Mouse (Mus musculus): ENCODE measurements at regions not wholly inside any gene's neighbourhood (a gene's known extent, or its start where the extent isn't known, plus 50 kb on each side); places are given as distances from the start of the nearest gene placed in this dataset.

- ATAC-seq (replicated peaks; ENCODE audit: low read depth, poor library complexity, severe bottlenecking): no peak
Measured at GRCm38 (mm10) chr3:137728689-137729088, 57.4 kb downstream of the Gm21962 start.

GRCm38 (mm10) chr3:137729421-137729820 lies 58.1 kb downstream of the Gm21962 start:
- no peak for ATAC-seq (replicated peaks; ENCODE audit: low read depth, poor library complexity, severe bottlenecking)

- no peak for ATAC-seq (replicated peaks; ENCODE audit: low read depth, poor library complexity, severe bottlenecking)
Measured at GRCm38 (mm10) chr3:137737222-137737800, 66.0 kb downstream of the Gm21962 start.

DNA sequence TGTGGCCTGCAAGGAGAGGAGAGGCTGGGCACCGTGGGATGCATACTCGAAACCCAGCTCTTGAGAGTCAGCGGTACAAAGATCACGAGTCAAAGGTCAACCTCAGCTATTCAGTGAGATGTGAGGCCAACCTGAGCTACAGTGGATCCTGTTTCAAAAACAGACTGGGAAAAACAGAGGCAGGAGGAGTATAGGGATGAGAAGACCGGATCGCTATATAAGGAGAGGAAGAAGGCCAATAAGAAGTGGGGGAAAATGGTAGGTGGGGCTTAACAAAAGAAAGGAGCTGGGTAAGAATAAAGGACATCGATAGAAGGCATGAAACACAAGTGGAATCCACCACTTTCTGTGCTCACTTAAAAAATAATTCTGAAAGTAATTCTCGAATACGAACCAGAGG lies 70.2 kb downstream of the Gm21962 start:
- ATAC-seq (replicated peaks; ENCODE audit: low read depth, poor library complexity, severe bottlenecking): no peak

DNA sequence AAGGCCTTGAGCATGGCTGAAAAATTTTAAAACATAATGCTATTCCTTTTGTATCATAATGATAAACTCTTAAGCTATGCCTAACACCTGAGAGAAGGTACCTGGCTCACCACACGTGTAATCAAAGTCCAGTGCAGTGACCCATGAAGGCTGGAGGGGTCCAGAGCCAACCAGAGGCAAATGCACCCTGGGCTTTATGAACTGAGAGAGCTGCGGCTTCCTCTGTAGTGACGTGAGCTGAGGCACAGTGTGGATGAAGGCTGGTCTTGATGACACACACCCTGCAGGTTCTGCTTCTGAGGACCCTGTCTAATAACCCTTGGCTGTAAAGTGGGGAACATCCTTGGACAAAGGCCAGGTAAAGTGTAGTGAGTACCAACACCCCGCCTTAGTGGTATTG lies 70.8 kb downstream of the Gm21962 start:
- ATAC-seq (replicated peaks; ENCODE audit: low read depth, poor library complexity, severe bottlenecking): no peak

- ATAC-seq (replicated peaks; ENCODE audit: low read depth, poor library complexity, severe bottlenecking): no peak
Measured at GRCm38 (mm10) chr3:137751732-137752260, 80.5 kb downstream of the Gm21962 start.

GRCm38 (mm10) chr3:137752447-137753256 lies 81.3 kb downstream of the Gm21962 start:
- ATAC-seq (replicated peaks; ENCODE audit: low read depth, poor library complexity, severe bottlenecking): peak; percentile 91

- no peak for ATAC-seq (replicated peaks; ENCODE audit: low read depth, poor library complexity, severe bottlenecking)
Measured at GRCm38 (mm10) chr3:137753257-137753654, 81.9 kb downstream of the Gm21962 start.

- ATAC-seq (replicated peaks; ENCODE audit: low read depth, poor library complexity, severe bottlenecking): no peak
Measured at GRCm38 (mm10) chr3:137755391-137755790, 84.1 kb downstream of the Gm21962 start.

DNA sequence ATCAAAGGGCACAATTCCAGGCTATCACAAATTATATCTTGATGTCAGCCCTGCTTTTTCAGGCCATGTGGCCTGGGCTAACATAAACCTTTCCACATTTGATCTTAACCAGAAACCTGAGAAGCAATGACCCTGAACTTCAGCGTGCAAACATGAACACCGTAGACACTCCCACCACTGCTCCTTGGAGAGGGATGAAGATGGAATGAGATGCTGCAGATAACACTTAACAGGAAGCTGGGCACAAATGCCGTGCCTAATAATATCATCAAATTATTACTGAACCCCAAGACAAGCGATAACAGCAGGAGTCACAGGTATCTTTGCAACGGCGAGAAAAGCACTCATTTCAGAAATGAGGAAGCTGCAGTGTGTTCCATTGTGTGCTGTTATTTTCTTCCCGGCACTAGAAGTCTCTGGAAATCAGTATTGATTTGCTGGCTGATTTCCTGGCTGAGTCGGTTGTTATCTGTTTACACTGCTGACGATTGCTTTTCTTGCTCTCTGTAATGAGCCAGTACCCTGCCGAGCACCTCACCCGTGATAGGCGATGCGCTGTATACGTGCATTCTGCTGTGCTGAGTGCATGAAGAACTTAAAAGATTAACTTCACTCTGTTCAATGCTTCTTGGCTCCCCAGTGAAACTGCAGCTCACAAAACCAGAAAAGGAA lies 91.0 kb downstream of the Gm21962 start:
- ATAC-seq (replicated peaks; ENCODE audit: low read depth, poor library complexity, severe bottlenecking): 0 out of 2 replicates have a peak, but pooled peaks have one; percentile 22

DNA sequence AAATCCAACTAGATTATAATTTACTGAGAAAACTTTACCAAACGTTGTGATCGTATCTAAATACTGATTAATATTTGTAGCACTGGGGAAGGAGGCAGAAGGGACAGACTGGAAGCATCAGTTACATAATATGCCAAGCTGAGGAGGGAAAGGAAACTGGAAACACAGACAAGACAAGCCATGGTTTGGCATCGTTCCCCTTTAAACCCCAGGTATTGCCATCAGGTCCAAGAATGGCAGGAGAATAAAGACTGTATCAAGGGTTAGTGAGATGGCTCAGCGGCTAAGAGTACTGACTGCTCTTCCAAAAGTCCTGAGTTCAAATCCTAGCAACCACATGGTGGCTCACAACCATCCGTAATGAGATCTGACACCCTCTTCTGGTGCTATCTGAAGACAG lies 92.1 kb downstream of the Gm21962 start:
- ATAC-seq (replicated peaks; ENCODE audit: low read depth, poor library complexity, severe bottlenecking): no peak

- ATAC-seq (replicated peaks; ENCODE audit: low read depth, poor library complexity, severe bottlenecking): no peak
Measured at GRCm38 (mm10) chr3:137768627-137769026, 95.7 kb upstream of the H2afz start.

DNA sequence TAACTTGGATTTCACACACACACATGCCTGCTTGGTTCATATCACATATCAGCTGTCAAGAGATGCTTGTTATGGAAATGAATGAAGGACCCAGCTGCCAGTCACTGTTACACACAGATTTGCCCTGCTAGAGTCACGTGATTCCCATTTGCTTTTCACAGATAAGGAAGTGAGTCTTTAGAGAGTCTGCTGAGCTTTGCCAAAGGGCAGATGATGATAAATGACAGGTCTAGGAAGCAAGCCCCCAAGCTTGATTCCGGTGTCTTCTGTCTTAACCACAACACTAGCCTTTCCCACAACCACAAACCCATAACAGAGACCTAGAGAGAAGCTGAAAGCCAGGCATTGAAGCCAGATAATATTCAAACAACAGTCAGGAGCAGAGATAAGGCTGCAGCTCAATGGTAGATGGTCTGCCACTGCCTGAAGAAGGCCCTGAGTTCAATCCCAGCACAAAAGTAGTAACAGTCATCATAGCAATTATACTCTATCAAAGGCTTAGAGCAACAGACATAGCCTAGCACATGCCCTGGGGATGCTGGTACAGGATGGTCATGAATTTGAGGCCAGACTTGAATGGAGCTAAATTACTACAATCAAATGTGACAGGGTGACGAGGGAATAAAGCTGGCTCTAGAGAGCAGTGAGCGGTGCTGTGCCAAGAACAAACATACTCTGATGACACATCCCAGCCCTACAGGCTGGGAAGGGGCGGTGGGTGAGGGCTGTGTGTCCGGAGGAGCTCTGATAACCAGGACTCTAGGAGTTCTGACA lies 89.0 kb upstream of the H2afz start:
- ATAC-seq (replicated peaks; ENCODE audit: low read depth, poor library complexity, severe bottlenecking): peak; percentile 90

GRCm38 (mm10) chr3:137778113-137778512 lies 86.2 kb upstream of the H2afz start:
- ATAC-seq (replicated peaks; ENCODE audit: low read depth, poor library complexity, severe bottlenecking): peak; percentile 28

DNA sequence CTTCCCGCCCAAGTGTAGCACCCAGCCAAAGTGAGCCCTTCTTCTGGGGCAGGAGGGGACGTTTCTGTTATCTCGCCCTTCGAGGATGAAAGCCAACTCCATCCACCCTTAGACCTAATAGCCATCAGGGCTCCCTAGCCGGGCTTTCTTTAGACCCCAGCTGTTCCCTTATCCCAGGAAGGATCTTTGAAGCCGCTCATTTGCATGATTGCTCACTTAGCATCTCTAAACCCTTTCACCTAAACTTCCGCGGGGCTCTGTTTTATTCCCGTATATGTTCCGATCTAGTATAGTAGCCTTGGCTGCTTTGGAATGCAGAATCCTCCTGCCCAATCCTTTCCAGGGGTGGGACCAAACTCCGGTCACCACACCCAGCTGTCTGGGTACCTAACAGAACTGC lies 84.3 kb upstream of the H2afz start:
- ATAC-seq (replicated peaks; ENCODE audit: low read depth, poor library complexity, severe bottlenecking): no peak

GRCm38 (mm10) chr3:137782836-137783235 lies 81.5 kb upstream of the H2afz start:
- ATAC-seq (replicated peaks; ENCODE audit: low read depth, poor library complexity, severe bottlenecking): no peak

- ATAC-seq (replicated peaks; ENCODE audit: low read depth, poor library complexity, severe bottlenecking): no peak
Measured at GRCm38 (mm10) chr3:137783937-137784911, 80.1 kb upstream of the H2afz start.

DNA sequence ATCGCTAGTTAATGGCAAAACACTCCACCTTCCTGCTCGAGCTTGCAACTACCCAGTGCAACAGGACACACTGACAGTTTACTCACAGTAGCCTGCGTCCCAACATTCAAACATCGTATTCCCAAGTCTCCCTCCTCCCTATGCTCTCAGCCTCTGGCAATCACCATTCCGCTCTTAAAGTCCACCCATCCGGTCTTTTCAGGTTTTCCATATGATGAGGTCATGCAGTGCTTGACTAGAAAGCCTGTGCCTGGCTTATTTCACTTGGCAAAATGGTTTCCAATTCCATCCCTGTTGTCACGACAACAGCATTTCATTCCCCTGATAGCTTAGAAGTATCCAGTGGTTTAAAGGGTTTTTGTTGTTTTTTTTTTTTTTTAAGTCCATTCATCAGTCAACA lies 79.1 kb upstream of the H2afz start:
- ATAC-seq (replicated peaks; ENCODE audit: low read depth, poor library complexity, severe bottlenecking): no peak

DNA sequence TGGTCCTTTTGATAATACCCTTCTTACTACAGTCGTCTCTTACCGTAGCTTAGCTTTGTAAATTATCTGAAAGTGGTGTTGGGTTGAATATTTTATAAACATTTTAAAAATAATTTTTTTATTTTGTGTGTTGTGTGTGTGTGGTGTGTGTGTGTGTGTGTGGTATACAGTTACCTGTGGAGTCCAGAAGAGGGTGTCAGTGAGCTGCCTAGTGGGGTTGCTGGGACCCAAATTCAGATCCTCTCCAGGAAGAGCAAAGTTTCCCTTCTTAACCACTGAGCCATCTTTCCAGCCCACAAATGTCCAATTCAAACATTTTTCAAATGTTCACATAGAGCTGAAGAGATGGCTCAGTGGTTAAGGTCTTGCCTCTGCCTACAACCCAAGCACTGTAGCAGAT lies 78.4 kb upstream of the H2afz start:
- ATAC-seq (replicated peaks; ENCODE audit: low read depth, poor library complexity, severe bottlenecking): no peak

Measured in common myeloid progenitor, adult 5-6 weeks (primary cell).